Mouse (Mus musculus): ENCODE data around the gene Glra4.

Gene Glra4

GRCm38 (mm10) chrX:136780041-136780440, at the start of gene Glra4:
Gene Glra4, minus strand, starts transcription at chrX:136780141.
- DNase-seq: no peak

GRCm38 (mm10) chrX:136828610-136829009, 48.7 kb upstream of the Glra4 start:
- DNase-seq: no peak

DNA sequence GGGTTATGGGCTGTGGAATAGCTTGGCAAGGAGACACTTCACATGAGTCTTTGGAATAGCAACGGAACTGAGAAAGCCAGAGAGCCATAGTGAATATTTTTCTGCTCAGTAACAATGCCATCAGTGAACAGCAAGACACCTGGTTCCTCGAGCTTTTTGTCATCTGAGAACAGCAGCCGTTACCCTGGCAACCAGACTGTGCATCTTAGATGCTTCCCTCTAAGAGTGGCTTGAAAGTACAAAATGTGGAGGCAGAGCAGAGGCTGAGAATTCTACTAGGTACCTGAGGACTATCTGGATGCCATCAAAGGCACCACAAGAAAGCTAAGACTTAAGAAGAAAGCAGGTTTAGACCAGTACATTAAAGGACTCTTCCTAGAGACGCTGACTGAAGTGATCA, 45.1 kb upstream of the Glra4 start:
- DNase-seq: no peak

DNA sequence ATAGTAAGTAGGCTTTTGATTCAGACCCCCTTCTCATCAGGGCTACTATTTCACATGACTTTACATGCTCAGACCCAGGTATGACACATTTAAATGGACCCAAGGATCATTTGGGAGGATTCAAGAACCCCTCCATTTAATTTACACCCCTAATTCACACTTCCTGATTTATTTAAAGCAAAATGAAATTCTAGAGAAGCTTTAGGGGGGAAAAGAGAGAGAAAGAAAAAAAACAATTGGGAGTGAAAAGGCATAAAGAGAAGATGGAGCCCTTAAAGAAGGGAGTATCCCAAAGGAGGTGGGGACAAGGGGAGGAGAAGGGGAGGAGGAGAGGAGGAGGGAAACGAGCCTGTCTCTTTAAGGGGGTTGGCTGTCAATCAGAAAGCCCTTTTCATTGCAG, 42.4 kb upstream of the Glra4 start, which contains the start of gene Plp1:
Gene Plp1 (plus strand): TSS at position 301 of the 400 bp plus-strand sequence.
- no peak for DNase-seq

- peak; percentile 45 for DNase-seq
Measured at GRCm38 (mm10) chrX:136820250-136820649, 40.3 kb upstream of the Glra4 start.

DNA sequence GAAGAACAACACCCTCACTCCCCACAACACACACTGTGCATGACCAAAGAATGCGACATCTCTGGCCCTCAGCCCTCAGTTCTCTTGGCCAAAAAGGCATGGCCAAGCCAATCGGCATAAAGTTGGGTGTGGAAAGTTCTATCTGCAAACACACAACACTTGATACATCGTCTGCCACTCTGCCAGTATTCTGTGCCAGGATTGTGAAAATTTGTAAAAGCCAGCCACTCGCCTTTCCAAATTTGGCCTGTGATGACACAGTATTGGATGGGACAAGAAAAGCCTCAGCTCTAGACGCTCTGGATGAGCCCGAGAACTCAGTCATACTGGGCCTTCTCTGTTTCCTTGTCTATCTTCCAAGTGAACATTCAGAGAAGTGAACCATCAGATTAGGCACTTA, 39.8 kb upstream of the Glra4 start:
- DNase-seq: no peak

- no peak for DNase-seq
Measured at GRCm38 (mm10) chrX:136797223-136797622, 17.3 kb upstream of the Glra4 start.

GRCm38 (mm10) chrX:136789446-136789845, 9.5 kb upstream of the Glra4 start:
- peak; percentile 38 for DNase-seq

GRCm38 (mm10) chrX:136779262-136779661, 679 bp downstream of the Glra4 start:
- no peak for DNase-seq

GRCm38 (mm10) chrX:136778046-136778445, 1.9 kb downstream of the Glra4 start:
- DNase-seq: no peak

GRCm38 (mm10) chrX:136773035-136773434, 6.9 kb downstream of the Glra4 start:
- DNase-seq: no peak

GRCm38 (mm10) chrX:136761103-136762074, 18.6 kb downstream of the Glra4 start:
- no peak for DNase-seq

- DNase-seq: no peak
Measured at GRCm38 (mm10) chrX:136755464-136755863, 24.5 kb downstream of the Glra4 start.

GRCm38 (mm10) chrX:136749329-136749728, 30.6 kb downstream of the Glra4 start:
- no peak for DNase-seq

GRCm38 (mm10) chrX:136744663-136745062, 35.3 kb downstream of the Glra4 start:
- DNase-seq: no peak

DNA sequence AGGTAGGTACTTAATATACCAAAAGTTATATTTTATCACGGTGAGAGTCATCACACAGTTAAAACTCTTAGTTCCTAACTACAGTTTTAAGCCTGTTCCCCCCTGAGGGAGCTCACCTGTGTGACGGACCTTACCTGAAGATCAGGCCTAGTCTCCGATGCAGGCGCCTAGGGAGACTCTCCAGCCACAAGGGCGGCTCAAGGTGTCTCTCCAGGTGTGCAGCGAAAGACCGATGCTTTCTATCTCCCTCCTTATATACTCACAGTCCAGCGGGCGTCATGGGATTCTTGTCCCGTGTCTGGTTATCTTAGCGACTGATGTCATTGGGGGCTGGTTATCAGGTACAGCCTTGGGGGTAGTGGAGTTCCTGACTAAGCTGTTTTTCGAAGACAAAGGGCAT, 36.5 kb downstream of the Glra4 start, which contains the start of gene Morf4l2:
Gene Morf4l2 (minus strand): TSS at position 232 of the 400 bp plus-strand sequence.
- DNase-seq: peak; percentile 7

DNA sequence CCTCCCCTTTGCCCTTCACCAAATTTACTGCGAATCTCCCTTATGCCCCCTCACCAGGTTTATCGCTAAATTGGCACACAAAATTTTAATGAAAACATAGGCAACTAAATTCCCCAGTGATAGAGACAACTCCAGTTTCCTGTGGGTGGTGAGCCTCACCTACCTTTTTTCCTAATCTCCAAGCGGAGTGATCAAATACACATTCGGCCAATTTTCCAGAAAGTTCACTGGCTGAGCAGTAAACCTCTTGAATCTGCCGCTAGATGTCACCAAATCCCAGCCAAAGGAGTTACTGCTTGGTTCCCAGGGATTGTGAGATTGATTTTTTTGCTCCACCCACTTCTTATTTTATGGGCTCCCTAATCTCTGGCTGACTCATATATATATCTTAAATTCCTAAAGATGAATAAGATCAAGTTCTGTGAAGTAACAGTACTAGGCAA, 37.3 kb downstream of the Glra4 start:
- DNase-seq: peak; percentile 30

DNA sequence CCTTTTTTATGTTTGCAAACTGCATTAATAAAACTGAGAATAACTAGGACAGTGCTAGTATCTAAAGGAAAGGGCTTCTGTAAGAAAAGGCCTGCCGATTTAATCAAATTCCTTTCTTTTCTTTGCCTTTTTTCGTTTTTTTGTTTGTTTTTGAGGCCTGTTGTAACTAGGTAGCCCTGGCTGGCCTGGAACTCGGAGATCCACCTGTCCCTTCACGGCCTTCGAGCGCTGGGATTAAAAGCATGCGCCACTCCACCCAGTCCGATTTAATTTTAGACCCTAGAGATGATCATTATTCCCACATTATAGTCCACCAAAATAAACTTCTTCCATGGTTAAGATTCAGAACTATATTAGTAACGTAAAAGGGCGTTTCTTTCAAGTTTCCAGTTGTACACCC, 37.7 kb downstream of the Glra4 start:
- peak; percentile 11 for DNase-seq

DNA sequence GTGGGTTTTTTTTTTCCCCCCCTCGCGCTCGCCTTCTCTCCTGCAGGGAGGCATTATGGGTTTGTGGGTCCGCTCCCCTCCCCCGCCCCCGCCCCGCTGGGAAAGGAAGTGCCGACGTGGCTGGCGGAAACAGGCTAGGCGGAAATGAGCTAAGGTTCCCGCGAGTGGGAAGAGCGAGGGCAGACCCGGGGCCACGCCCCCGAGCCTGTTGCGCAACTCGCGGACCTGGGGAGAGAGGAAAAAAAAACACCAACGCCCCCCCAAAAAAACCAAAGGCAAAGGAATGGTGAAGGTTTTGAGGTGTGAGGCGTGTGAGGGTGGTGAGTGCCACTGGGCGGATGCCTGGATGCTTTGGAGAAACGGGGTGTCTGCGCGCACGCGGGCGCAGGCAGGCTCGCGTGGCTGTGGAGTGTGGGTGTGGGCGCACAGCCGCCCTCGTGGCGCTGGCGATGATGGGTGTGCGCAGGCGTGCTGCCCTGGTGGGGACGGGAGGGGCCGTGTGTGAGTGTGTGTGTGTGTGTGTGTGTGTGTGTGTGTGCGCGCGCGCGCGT, 38.2 kb downstream of the Glra4 start:
- DNase-seq: no peak

DNA sequence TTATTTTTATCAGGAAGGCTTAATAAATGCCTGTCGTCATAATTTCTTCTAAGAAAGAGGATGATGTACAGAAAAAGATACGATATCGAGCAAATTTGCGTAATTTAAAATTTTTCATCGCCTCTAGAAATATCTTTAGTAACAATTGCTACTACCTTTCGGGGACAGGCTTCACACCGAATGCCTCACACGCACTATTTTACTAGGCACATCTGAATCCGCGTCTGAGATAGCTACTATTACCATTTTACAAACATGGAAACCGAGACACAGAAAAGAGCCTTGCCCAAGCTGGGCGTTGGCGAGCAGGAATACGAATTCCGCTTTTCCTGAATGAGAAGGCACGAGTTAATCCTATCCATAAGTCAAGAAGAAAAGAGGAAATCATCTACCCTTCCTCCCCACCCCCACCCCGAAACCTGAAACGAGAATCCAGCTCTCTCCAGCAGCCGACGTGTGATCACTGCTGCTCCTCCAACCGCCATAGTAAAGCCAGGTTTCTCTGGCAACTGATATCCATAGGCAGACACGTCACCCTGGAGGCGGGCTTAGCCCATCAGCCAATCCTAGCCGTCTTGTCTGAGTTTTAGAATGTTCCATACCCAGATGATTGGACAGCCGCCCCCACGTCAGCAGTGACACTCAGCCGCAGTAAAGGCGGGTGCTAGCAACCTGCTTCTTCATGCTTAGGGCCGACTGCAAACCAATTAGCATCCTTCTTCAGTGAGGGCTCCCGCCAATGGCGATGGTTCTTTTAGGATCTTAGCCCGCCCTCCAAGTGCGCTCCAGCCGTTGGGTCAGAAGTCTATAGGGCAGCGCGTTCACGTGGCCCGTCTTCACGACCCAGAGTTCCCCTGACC, 38.9 kb downstream of the Glra4 start:
- peak; percentile 99 for DNase-seq

- no peak for DNase-seq
Measured at GRCm38 (mm10) chrX:136740087-136740790, 39.7 kb downstream of the Glra4 start.

GRCm38 (mm10) chrX:136732016-136732415, 47.9 kb downstream of the Glra4 start:
- DNase-seq: no peak

Measured in kidney, adult 11 months (tissue).